Mouse (Mus musculus) erythroblast, embryonic 14.5 days (primary cell): ENCODE measurements around the gene Rab3gap1.

ENCODE experiments used
- GATA1 ChIP-seq: IDR thresholded peaks from 2 replicates; pipeline ENCODE4 v1.6.1; 2012; ENCODE audit warnings: low read length, inconsistent platforms, mixed read lengths
- TAL1 ChIP-seq: IDR thresholded peaks from 3 replicates; pipeline ENCODE4 v1.6.1; 2012; ENCODE audit warnings: low read length, inconsistent platforms, mixed read lengths

DNA sequence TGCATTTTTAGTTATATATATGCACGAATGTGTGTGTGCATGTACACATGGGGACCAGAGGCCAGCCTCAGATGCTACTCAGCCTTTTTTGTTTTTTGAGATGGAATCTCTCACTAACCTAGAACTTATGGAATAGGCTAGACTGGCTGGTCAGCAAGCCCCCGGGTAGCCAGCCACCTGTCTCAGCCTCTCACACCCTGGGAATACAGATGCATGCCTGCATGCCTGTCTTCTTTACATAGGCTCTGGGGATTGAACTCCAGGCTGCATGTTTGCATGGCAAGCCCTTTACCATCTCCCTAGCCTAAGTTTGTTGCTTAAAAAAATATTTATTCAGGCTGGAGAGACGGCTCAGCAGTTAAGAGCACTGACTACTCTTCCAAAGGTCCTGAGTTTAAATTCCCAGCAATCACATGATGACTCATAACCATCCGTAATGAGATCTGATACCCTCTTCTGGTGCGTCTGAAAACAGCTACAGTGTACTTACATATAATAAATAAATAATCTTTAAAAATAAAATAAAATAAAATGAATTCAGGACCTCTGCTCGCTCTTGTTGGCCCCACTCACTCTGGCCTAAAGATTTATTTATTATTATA lies 8.7 kb upstream of the Rab3gap1 start:
- TF ChIP-seq GATA1 = no peak
- no peak for TF ChIP-seq TAL1
